Comparison of ENCODE assay signal across 2 mouse cellular contexts in the genomic region with DNA sequence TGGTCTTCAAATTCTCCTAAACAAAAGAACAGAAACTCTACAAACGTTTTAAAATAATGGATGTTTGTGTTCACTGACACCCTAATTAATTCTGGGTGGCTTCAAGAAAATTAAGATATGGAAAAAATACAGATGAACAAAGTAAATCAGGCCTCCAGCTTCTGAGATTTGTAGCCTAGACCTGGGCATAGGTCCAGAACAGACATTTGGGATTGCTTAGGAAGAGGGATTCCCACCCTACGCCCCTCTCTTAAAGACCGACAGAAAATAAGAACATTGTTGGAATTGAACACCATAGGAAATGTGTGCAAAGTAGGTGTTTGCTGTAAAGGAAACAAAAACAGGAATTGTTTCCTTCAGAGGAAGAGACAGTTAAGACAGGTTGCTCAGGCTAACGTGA.
TF ChIP-seq lines count a peak whose summit lies in the region.

No protein-coding gene starts in this region.

TF ChIP-seq in ES-E14, 5 proteins besides CTCF, POLR2A, EP300 and RAD21 (continued from another document):
- TF ChIP-seq MAFK (IDR thresholded peaks at IDR 0.05; ENCODE audit: insufficient read depth, low read depth, low read length), result no peak
- no peak for TF ChIP-seq CHD2 (IDR thresholded peaks at IDR 0.05; ENCODE audit: low read depth, low read length)

TF ChIP-seq in myocyte, 11 proteins besides CTCF, POLR2A, EP300 and RAD21 (continued from another document):
- TF ChIP-seq MYOD1 (IDR thresholded peaks at IDR 0.05; ENCODE audit: control insufficient read depth in 1 of 3, insufficient read length in 2 of 3, low read depth in 2 of 3) (no peak), MAX (IDR thresholded peaks at IDR 0.05; ENCODE audit: low read depth) (no peak), E2F4 (IDR thresholded peaks at IDR 0.05; ENCODE audit: insufficient read depth) (no peak), TCF12 (IDR thresholded peaks at IDR 0.05; ENCODE audit: insufficient read depth, poor library complexity, severe bottlenecking) (no peak), REST (IDR thresholded peaks at IDR 0.05; ENCODE audit: insufficient read depth, insufficient read length) (no peak), TCF3 (IDR thresholded peaks at IDR 0.05; ENCODE audit: insufficient read length, low read depth) (no peak), CEBPB (IDR thresholded peaks at IDR 0.05; ENCODE audit: insufficient read depth, poor library complexity, severe bottlenecking) (no peak), MYOG (IDR thresholded peaks at IDR 0.05; ENCODE audit: control insufficient read depth in 1 of 3, insufficient read depth in 1 of 3, insufficient read length in 2 of 3, low read depth in 2 of 3) (no peak)
